Mouse (Mus musculus) liver, embryonic 16.5 days (tissue): Measurements from ENCODE around the gene Ms4a18. TPM values are rescaled to one million over a fixed set of nuclear protein-coding genes. Genes with fewer than 3 reads are reported as not detected.
"Not testable (repeated sequence)": the region's sequence is repeated elsewhere in the genome, so short reads cannot be mapped to it uniquely, and the experiment has no call there.

Experiments
- ATAC-seq: fragments of 200-750 bp; cut with Nextera tagmentation; 2 replicates; pipeline ENCODE4 v1.8.0; 2017; ENCODE audit warnings: low read depth, mild to moderate bottlenecking, moderate number of reproducible peaks, moderate library complexity
- H3K27ac ChIP-seq: fragments of 300-500 bp; sonication (generic); 2 replicates; pipeline ENCODE4 v1.5.1; 2014; ENCODE audit warnings: mild to moderate bottlenecking, low read length
- H3K27me3 ChIP-seq: fragments of 300-500 bp; sonication (generic); 2 replicates; pipeline ENCODE4 v1.6.1; 2014; ENCODE audit warnings: low read depth, low read length, mixed read lengths; ENCODE audit not compliant: control insufficient read depth, insufficient read depth
- H3K36me3 ChIP-seq: fragments of 300-500 bp; sonication (generic); 2 replicates; pipeline ENCODE4 v1.6.1; 2014; ENCODE audit warnings: mild to moderate bottlenecking; ENCODE audit not compliant: control insufficient read depth, insufficient read depth
- H3K4me1 ChIP-seq: fragments of 300-500 bp; sonication (generic); 2 replicates; pipeline ENCODE4 v1.6.1; 2014; ENCODE audit warnings: low read depth, low read length, mixed read lengths; ENCODE audit not compliant: control insufficient read depth
- H3K4me2 ChIP-seq: fragments of 300-500 bp; sonication (generic); 2 replicates; pipeline ENCODE4 v1.6.1; 2014; ENCODE audit warnings: low read depth, low read length, mixed read lengths
- H3K4me3 ChIP-seq: fragments of 300-500 bp; sonication (generic); 2 replicates; pipeline ENCODE4 v1.5.1; 2014; ENCODE audit warnings: low read depth, mild to moderate bottlenecking, low read length
- H3K9ac ChIP-seq: fragments of 300-500 bp; sonication (generic); 2 replicates; pipeline ENCODE4 v1.6.1; 2014; ENCODE audit warnings: low read depth, low read length
- H3K9me3 ChIP-seq: fragments of 300-500 bp; sonication (generic); replicated peaks from 2 replicates; pipeline ENCODE4 v1.6.1; 2016; ENCODE audit warnings: low read length; ENCODE audit not compliant: control insufficient read depth
- WGBS: fragments of 180-500 bp; shearing (Covaris S2); extraction: QIAGEN DNeasy Blood & Tissue Kit; methylation state at CpG from one replicate; pipeline ENCODE4 v1.1.7; 2014; ENCODE audit not compliant: insufficient replicate concordance; 5-methylcytosine and 5-hydroxymethylcytosine counted together
- polyA plus RNA-seq: library from polyadenylated mRNA; unstranded; fragments of >200 nt; fragmentation: Nextera tagmentation; extraction: Ambion mirVana; gene quantifications from 2 replicates; pipeline ENCODE4 v1.2.1, GENCODE M21; 2015

Gene Ms4a18
- 0.20 TPM in 1 of 2 replicates, not detected in the other for polyA plus RNA-seq

GRCm38 (mm10) chr19:11017891-11018290, at the start of gene Ms4a18:
Gene Ms4a18, minus strand, starts transcription at chr19:11018031.
- Histone ChIP-seq H3K27ac (no peak within 1 kb of the TSS), H3K4me2 (no peak within 1 kb of the TSS), H3K4me1 (no peaks in the 10 kb centered on the region), H3K4me3 (no peak within 1 kb of the TSS), H3K9me3 (no peaks in the 10 kb centered on the region), H3K36me3 (no peaks in the 10 kb centered on the region), H3K27me3 (no peaks in the 10 kb centered on the region), H3K9ac (no peak within 1 kb of the TSS)
- ATAC-seq, result no peak
- 49% methylated on average over 3 of the region's 3 CpGs for WGBS

GRCm38 (mm10) chr19:11065202-11065875, 47.5 kb upstream of the Ms4a18 start:
- H3K9ac ChIP-seq, result no peak overlapping the region
- H3K9me3 ChIP-seq, result no peaks in the 10 kb centered on the region
- ATAC-seq, result peak; percentile 24; the same call in 1 of the 2 replicates
- 17% methylated on average over 2 of the region's 2 CpGs for WGBS
- H3K27me3 ChIP-seq, result no peaks in the 10 kb centered on the region
- no peaks in the 10 kb centered on the region for H3K4me1 ChIP-seq
- no peak overlapping the region for H3K27ac ChIP-seq
- H3K4me3 ChIP-seq, result no peak overlapping the region
- H3K4me2 ChIP-seq, result no peak overlapping the region
- no peaks in the 10 kb centered on the region for H3K36me3 ChIP-seq

- no peak for ATAC-seq
- Histone ChIP-seq H3K9ac (no peak overlapping the region), H3K27me3 (no peaks in the 10 kb centered on the region), H3K4me1 (no peaks in the 10 kb centered on the region), H3K4me3 (no peak overlapping the region), H3K4me2 (no peak overlapping the region), H3K27ac (no peak overlapping the region), H3K9me3 (no peaks in the 10 kb centered on the region), H3K36me3 (no peaks in the 10 kb centered on the region)
- 44% methylated on average over 1 of the region's 1 CpGs for WGBS
These were observed 43.1 kb upstream of the Ms4a18 start for GRCm38 (mm10) chr19:11060900-11061299.

- Histone ChIP-seq H3K36me3 (no peaks in the 10 kb centered on the region), H3K27ac (no peak overlapping the region), H3K9me3 (no peaks in the 10 kb centered on the region), H3K4me2 (no peak overlapping the region), H3K4me1 (no peaks in the 10 kb centered on the region), H3K9ac (no peak overlapping the region), H3K4me3 (no peak overlapping the region), H3K27me3 (no peaks in the 10 kb centered on the region)
- ATAC-seq, result no peak
These were observed 42.1 kb upstream of the Ms4a18 start for GRCm38 (mm10) chr19:11059967-11060366.

GRCm38 (mm10) chr19:11055700-11056099, 37.9 kb upstream of the Ms4a18 start:
- WGBS, result 65% methylated on average over 1 of the region's 1 CpGs

GRCm38 (mm10) chr19:11053277-11053676, 35.4 kb upstream of the Ms4a18 start:
- Histone ChIP-seq H3K9me3 (no peaks in the 10 kb centered on the region), H3K27me3 (no peaks in the 10 kb centered on the region), H3K27ac (peak overlapping the region; percentile 1; the same call in 1 of the 2 replicates), H3K4me1 (peaks cover 4% of the 10 kb centered on the region), H3K4me3 (no peak overlapping the region), H3K9ac (no peak overlapping the region), H3K4me2 (no peak overlapping the region; the same call in 1 of the 2 replicates), H3K36me3 (no peaks in the 10 kb centered on the region)
- ATAC-seq, result peak; percentile 35; the same call in 1 of the 2 replicates
- WGBS, result 36% methylated on average over 3 of the region's 3 CpGs

More at GRCm38 (mm10) chr19:11055700-11056099, 37.9 kb upstream of the Ms4a18 start:
- not testable (repeated sequence) for H3K27me3 ChIP-seq, H3K27ac ChIP-seq, H3K4me3 ChIP-seq, H3K4me2 ChIP-seq, H3K9me3 ChIP-seq, H3K4me1 ChIP-seq, H3K9ac ChIP-seq, H3K36me3 ChIP-seq, ATAC-seq

GRCm38 (mm10) chr19:11052877-11053276, 35.0 kb upstream of the Ms4a18 start:
- Histone ChIP-seq H3K4me2 (no peak overlapping the region; the same call in 1 of the 2 replicates), H3K36me3 (no peaks in the 10 kb centered on the region), H3K4me1 (peaks cover 4% of the 10 kb centered on the region), H3K27ac (peak overlapping the region; percentile 1; the same call in 1 of the 2 replicates), H3K9ac (no peak overlapping the region), H3K9me3 (no peaks in the 10 kb centered on the region), H3K4me3 (no peak overlapping the region), H3K27me3 (no peaks in the 10 kb centered on the region)
- peak; percentile 69 for ATAC-seq
- WGBS, result 24% methylated on average over 5 of the region's 5 CpGs

- 40% methylated on average over 2 of the region's 2 CpGs for WGBS
- Histone ChIP-seq H3K27ac (no peak overlapping the region), H3K36me3 (no peaks in the 10 kb centered on the region), H3K4me3 (no peak overlapping the region), H3K27me3 (no peaks in the 10 kb centered on the region), H3K4me1 (peaks cover 4% of the 10 kb centered on the region), H3K4me2 (no peak overlapping the region), H3K9ac (no peak overlapping the region), H3K9me3 (no peaks in the 10 kb centered on the region)
- ATAC-seq, result no peak
These were observed 32.5 kb upstream of the Ms4a18 start for GRCm38 (mm10) chr19:11050286-11050685.

- H3K4me3 ChIP-seq, result no peak overlapping the region
- H3K36me3 ChIP-seq, result no peaks in the 10 kb centered on the region
These were observed 31.6 kb upstream of the Ms4a18 start for GRCm38 (mm10) chr19:11049426-11049825.

More at GRCm38 (mm10) chr19:11049426-11049825, 31.6 kb upstream of the Ms4a18 start:
- no peak overlapping the region for H3K27ac ChIP-seq
- H3K9me3 ChIP-seq, result no peaks in the 10 kb centered on the region
- H3K4me2 ChIP-seq, result no peak overlapping the region
- no peak overlapping the region for H3K9ac ChIP-seq
- H3K4me1 ChIP-seq, result peaks cover 4% of the 10 kb centered on the region
- no peak for ATAC-seq
- no peaks in the 10 kb centered on the region for H3K27me3 ChIP-seq
